Mouse (Mus musculus): Measurements from ENCODE around the gene Rsph3b.
"Not testable (repeated sequence)": the region's sequence is repeated elsewhere in the genome, so short reads cannot be mapped to it uniquely, and the experiment has no call there.

Rsph3b gene

GRCm38 (mm10) chr17:6947984-6948768, at the start of gene Rsph3b:
TSS of gene Rsph3b (minus strand) at chr17:6948682.
- peak; percentile 91 for DNase-seq

GRCm38 (mm10) chr17:6997778-6998490, 49.5 kb upstream of the Rsph3b start:
- DNase-seq, result not testable (repeated sequence)

- not testable (repeated sequence) for DNase-seq
Measured at GRCm38 (mm10) chr17:6996826-6997225, 48.3 kb upstream of the Rsph3b start.

GRCm38 (mm10) chr17:6995504-6995903, 47.0 kb upstream of the Rsph3b start:
- DNase-seq, result not testable (repeated sequence)

GRCm38 (mm10) chr17:6986118-6986517, 37.6 kb upstream of the Rsph3b start:
- DNase-seq, result not testable (repeated sequence)

GRCm38 (mm10) chr17:6980144-6980543, 31.7 kb upstream of the Rsph3b start:
- not testable (repeated sequence) for DNase-seq

GRCm38 (mm10) chr17:6979380-6979779, 30.9 kb upstream of the Rsph3b start:
- DNase-seq, result not testable (repeated sequence)

GRCm38 (mm10) chr17:6978287-6979248, 30.1 kb upstream of the Rsph3b start, which contains the start of gene Gm49721:
TSS of gene Gm49721 (plus strand) at chr17:6978904.
- DNase-seq, result peak; percentile 89

- DNase-seq, result not testable (repeated sequence)
Measured at GRCm38 (mm10) chr17:6974985-6975384, 26.5 kb upstream of the Rsph3b start.

GRCm38 (mm10) chr17:6972836-6973396, 24.4 kb upstream of the Rsph3b start:
- not testable (repeated sequence) for DNase-seq

GRCm38 (mm10) chr17:6971238-6971637, 22.8 kb upstream of the Rsph3b start:
- peak; percentile 54 for DNase-seq

- not testable (repeated sequence) for DNase-seq
Measured at GRCm38 (mm10) chr17:6970334-6970733, 21.9 kb upstream of the Rsph3b start, which contains the start of gene Rnaset2b. TSS of gene Rnaset2b (plus strand) at chr17:6970634.

- not testable (repeated sequence) for DNase-seq
Measured at GRCm38 (mm10) chr17:6967673-6968072, 19.2 kb upstream of the Rsph3b start.

GRCm38 (mm10) chr17:6965364-6965763, 16.9 kb upstream of the Rsph3b start:
- DNase-seq, result peak; percentile 18

GRCm38 (mm10) chr17:6962936-6963335, 14.5 kb upstream of the Rsph3b start:
- peak; percentile 6 for DNase-seq

- peak; percentile 29 for DNase-seq
Measured at GRCm38 (mm10) chr17:6962339-6962738, 13.9 kb upstream of the Rsph3b start.

- peak; percentile 66 for DNase-seq
Measured at GRCm38 (mm10) chr17:6961181-6962000, 12.9 kb upstream of the Rsph3b start.

- DNase-seq, result peak; percentile 56
Measured at GRCm38 (mm10) chr17:6960776-6961175, 12.3 kb upstream of the Rsph3b start, which contains the start of gene Tagap1. TSS of gene Tagap1 (minus strand) at chr17:6961156.

GRCm38 (mm10) chr17:6960349-6960748, 11.9 kb upstream of the Rsph3b start:
- DNase-seq, result not testable (repeated sequence)

- peak; percentile 78 for DNase-seq
Measured at GRCm38 (mm10) chr17:6959543-6960259, 11.2 kb upstream of the Rsph3b start.

Data from kidney, adult 11 months (tissue).